10 mouse cellular contexts compared by ENCODE assay signal in genomic region chr2:4568967-4569366, GRCm38 (mm10).
A peak's percentile ranks its signal among the peaks of the same experiment; 100 is the strongest.
DNase-seq lines count a peak whose midpoint lies in the region; ATAC-seq lines count a peak whose summit lies in the region.
"Had no signal": no experiment of that assay in that cellular context is flagged by ENCODE, and none has a peak within 500 bp of the region (broad histone marks: within the 10 kb centered on the region; RNA-seq: fewer than 3 reads in every experiment).

No protein-coding gene starts in this region.

- no peaks in the 10 kb centered on the region for H3K9me3 ChIP-seq in limb, embryonic 12.5 days
- no peaks in the 10 kb centered on the region for H3K9me3 ChIP-seq in limb, embryonic 10.5 days (replicated peaks)

- ATAC-seq in frontal cortex, adult (ENCODE audit: low TSS enrichment): peak; percentile 56; the same call in 1 of the 2 replicates
- ATAC-seq in limb, embryonic 12.5 days (ENCODE audit: insufficient number of reproducible peaks, insufficient read depth, low FRiP score, low TSS enrichment, low read depth): no peak
- ATAC-seq: forebrain, embryonic 16.5 days had no signal

- no peak overlapping the region for H3K4me2 ChIP-seq in limb, embryonic 12.5 days

- WGBS in limb, embryonic 12.5 days: 86% methylated on average over 5 of the region's 5 CpGs
- 89% methylated on average over 5 of the region's 5 CpGs for WGBS in limb, embryonic 10.5 days

- no peak overlapping the region for H3K4me3 ChIP-seq in limb, embryonic 12.5 days (replicated peaks)
- H3K4me3 ChIP-seq in limb, embryonic 10.5 days: no peak overlapping the region

- peaks cover 45% of the 10 kb centered on the region for H3K4me1 ChIP-seq in limb, embryonic 12.5 days (replicated peaks)
- H3K4me1 ChIP-seq in limb, embryonic 10.5 days: peaks cover 24% of the 10 kb centered on the region

- peak overlapping the region; percentile 12; the same call in 1 of the 2 replicates for H3K27ac ChIP-seq in limb, embryonic 12.5 days
- no peak overlapping the region for H3K27ac ChIP-seq in limb, embryonic 10.5 days

- no peaks in the 10 kb centered on the region for H3K27me3 ChIP-seq in limb, embryonic 12.5 days
- H3K27me3 ChIP-seq in limb, embryonic 10.5 days (ENCODE audit: low read depth, poor library complexity, severe bottlenecking): no peaks in the 10 kb centered on the region

- no peak for DNase-seq in frontal cortex, postnatal 14 days (ENCODE audit: low spot score in 2 of 2)
- DNase-seq in limb, embryonic 10.5 days (ENCODE audit: low spot score): no peak
- DNase-seq in cerebellum, postnatal 14 days: peak; percentile 70 to 80
- peak; percentile 57 for DNase-seq in lung, postnatal 25 days (ENCODE audit: low spot score)
- no peak for DNase-seq in urinary bladder, adult 18-20 months (ENCODE audit: low spot score in 2 of 2)
- DNase-seq in thymus, postnatal 36 days: no peak
- DNase-seq: layer of hippocampus, adult 9-11 months had no signal

- H3K9ac ChIP-seq in limb, embryonic 12.5 days (replicated peaks): no peak overlapping the region

- peaks cover 100% of the 10 kb centered on the region for H3K36me3 ChIP-seq in limb, embryonic 12.5 days
- H3K36me3 ChIP-seq in limb, embryonic 10.5 days: peaks cover 100% of the 10 kb centered on the region

Comparison
In these comparisons a context has a peak if more than half of its experiments do, and no peak if none do; other contexts are left out.
1. DNase-seq: peak in cerebellum, postnatal 14 days (2 of 2) and lung, postnatal 25 days (single experiment); none in frontal cortex, postnatal 14 days (0 of 2), limb, embryonic 10.5 days (single experiment), urinary bladder, adult 18-20 months (0 of 2) and thymus, postnatal 36 days (0 of 2).